Mouse (Mus musculus) hindbrain, embryonic 16.5 days (tissue): Measurements from ENCODE around the gene Arhgef9. TPM values are rescaled to one million over a fixed set of nuclear protein-coding genes. Genes with fewer than 3 reads are reported as not detected.
A peak's percentile ranks its signal among the peaks of the same experiment; 100 is the strongest.

Experiments used
- ATAC-seq: fragments of 200-750 bp; cut with Nextera tagmentation; 2 replicates; pipeline ENCODE4 v1.8.0; 2017; ENCODE audit warnings: moderate TSS enrichment, moderate library complexity
- H3K27ac ChIP-seq: fragments of 300-500 bp; sonication (generic); 2 replicates; pipeline ENCODE4 v1.5.1; 2014; ENCODE audit warnings: low read depth, mild to moderate bottlenecking, control low read depth, low read length, moderate library complexity
- H3K27me3 ChIP-seq: fragments of 300-500 bp; sonication (generic); replicated peaks from 2 replicates; pipeline ENCODE4 v1.6.1; 2014; ENCODE audit warnings: low read length; ENCODE audit not compliant: control insufficient read depth, insufficient read depth
- H3K36me3 ChIP-seq: fragments of 300-500 bp; sonication (generic); 2 replicates; pipeline ENCODE4 v1.6.1; 2014; ENCODE audit warnings: mild to moderate bottlenecking, low read length, moderate library complexity, mixed read lengths; ENCODE audit not compliant: control insufficient read depth, insufficient read depth
- H3K4me1 ChIP-seq: fragments of 300-500 bp; sonication (generic); 2 replicates; pipeline ENCODE4 v1.6.1; 2014; ENCODE audit warnings: low read depth, low read length; ENCODE audit not compliant: control insufficient read depth, insufficient read depth
- H3K4me2 ChIP-seq: fragments of 300-500 bp; sonication (generic); 2 replicates; pipeline ENCODE4 v1.6.1; 2014; ENCODE audit warnings: mild to moderate bottlenecking, low read length, control low read depth, moderate library complexity
- H3K4me3 ChIP-seq: fragments of 300-500 bp; sonication (generic); 2 replicates; pipeline ENCODE4 v1.5.1; 2014; ENCODE audit warnings: mild to moderate bottlenecking, low read length, control low read depth, moderate library complexity
- H3K9ac ChIP-seq: fragments of 300-500 bp; sonication (generic); 2 replicates; pipeline ENCODE4 v1.6.1; 2014; ENCODE audit warnings: low read depth, mild to moderate bottlenecking, control low read depth, low read length, moderate library complexity
- H3K9me3 ChIP-seq: fragments of 300-500 bp; sonication (generic); 2 replicates; pipeline ENCODE4 v1.6.1; 2014; ENCODE audit warnings: mild to moderate bottlenecking, low read length, moderate library complexity; ENCODE audit not compliant: control insufficient read depth
- WGBS: fragments of 180-500 bp; shearing (Covaris S2); extraction: QIAGEN DNeasy Blood & Tissue Kit; methylation state at CpG from one replicate; pipeline ENCODE4 v1.1.7; 2014; 5-methylcytosine and 5-hydroxymethylcytosine counted together
- polyA plus RNA-seq: library from polyadenylated mRNA; unstranded; fragments of >200 nt; fragmentation: Nextera tagmentation; extraction: Ambion mirVana; gene quantifications from 2 replicates; pipeline ENCODE4 v1.2.1, GENCODE M21; 2015

Gene Arhgef9
- polyA plus RNA-seq = 47.7 and 48.0 TPM in 2 replicates

GRCm38 (mm10) chrX:95196104-95196919 is at the start of gene Arhgef9:
Arhgef9 (minus strand) TSS chrX:95196856.
- H3K27ac ChIP-seq = peak within 1 kb of the TSS; percentile 65
- H3K4me1 ChIP-seq = no peaks in the 10 kb centered on the region
- peak; percentile 94 for ATAC-seq
- H3K4me3 ChIP-seq = peak within 1 kb of the TSS; percentile 51
- H3K27me3 ChIP-seq = no peaks in the 10 kb centered on the region
- WGBS = 24% methylated on average over 17 of the region's 24 CpGs
- H3K9me3 ChIP-seq = no peaks in the 10 kb centered on the region
- H3K4me2 ChIP-seq = peak within 1 kb of the TSS; percentile 64
- H3K36me3 ChIP-seq = no peaks in the 10 kb centered on the region
- H3K9ac ChIP-seq = peak within 1 kb of the TSS; percentile 67

GRCm38 (mm10) chrX:95238896-95239295 is 42.2 kb upstream of the Arhgef9 start:
- 0 out of 2 replicates have a peak, but pooled peaks have one; percentile 52 for ATAC-seq
- Histone ChIP-seq H3K4me3 (no peak overlapping the region), H3K36me3 (no peaks in the 10 kb centered on the region), H3K9me3 (no peaks in the 10 kb centered on the region), H3K9ac (no peak overlapping the region), H3K27me3 (no peaks in the 10 kb centered on the region), H3K4me1 (no peaks in the 10 kb centered on the region), H3K4me2 (no peak overlapping the region), H3K27ac (no peak overlapping the region)

- Histone ChIP-seq H3K4me3 (peak overlapping the region; percentile 51), H3K27me3 (no peaks in the 10 kb centered on the region), H3K9me3 (no peaks in the 10 kb centered on the region), H3K27ac (peak overlapping the region; percentile 65), H3K4me2 (peak overlapping the region; percentile 64), H3K4me1 (no peaks in the 10 kb centered on the region), H3K36me3 (no peaks in the 10 kb centered on the region), H3K9ac (peak overlapping the region; percentile 67)
- WGBS = 40% methylated on average over 3 of the region's 3 CpGs
- peak; percentile 55 for ATAC-seq
Observed at GRCm38 (mm10) chrX:95195363-95196103, 1.1 kb downstream of the Arhgef9 start.

GRCm38 (mm10) chrX:95175978-95176377 is 20.7 kb downstream of the Arhgef9 start:
- H3K4me1 ChIP-seq = no peaks in the 10 kb centered on the region

GRCm38 (mm10) chrX:95166317-95166716 is 30.3 kb downstream of the Arhgef9 start:
- H3K9me3 ChIP-seq = no peaks in the 10 kb centered on the region
- H3K4me3 ChIP-seq = peak overlapping the region; percentile 50
- H3K36me3 ChIP-seq = no peaks in the 10 kb centered on the region
- ATAC-seq = peak; percentile 99
- 18% methylated on average over 16 of the region's 16 CpGs for WGBS
- peak overlapping the region; percentile 85 for H3K27ac ChIP-seq
- peaks cover 6% of the 10 kb centered on the region for H3K4me1 ChIP-seq
- H3K9ac ChIP-seq = peak overlapping the region; percentile 69
- peak overlapping the region; percentile 73 for H3K4me2 ChIP-seq
- no peaks in the 10 kb centered on the region for H3K27me3 ChIP-seq

More at GRCm38 (mm10) chrX:95175978-95176377, 20.7 kb downstream of the Arhgef9 start:
- ATAC-seq = no peak
- H3K9ac ChIP-seq = no peak overlapping the region
- no peaks in the 10 kb centered on the region for H3K9me3 ChIP-seq
- H3K36me3 ChIP-seq = no peaks in the 10 kb centered on the region
- WGBS = 15% methylated on average over 3 of the region's 3 CpGs
- no peak overlapping the region for H3K4me3 ChIP-seq
- no peak overlapping the region for H3K27ac ChIP-seq
- H3K4me2 ChIP-seq = no peak overlapping the region
- H3K27me3 ChIP-seq = no peaks in the 10 kb centered on the region

GRCm38 (mm10) chrX:95165671-95166127 is 31.0 kb downstream of the Arhgef9 start:
- Histone ChIP-seq H3K4me1 (peaks cover 6% of the 10 kb centered on the region), H3K27ac (peak overlapping the region; percentile 85), H3K4me2 (peak overlapping the region; percentile 73), H3K36me3 (no peaks in the 10 kb centered on the region), H3K9ac (peak overlapping the region; percentile 69), H3K9me3 (no peaks in the 10 kb centered on the region), H3K4me3 (peak overlapping the region; percentile 50), H3K27me3 (no peaks in the 10 kb centered on the region)
- 17% methylated on average over 9 of the region's 9 CpGs for WGBS
- peak; percentile 30 for ATAC-seq

GRCm38 (mm10) chrX:95164140-95164539 is 32.5 kb downstream of the Arhgef9 start:
- no peaks in the 10 kb centered on the region for H3K9me3 ChIP-seq
- no peaks in the 10 kb centered on the region for H3K27me3 ChIP-seq
- no peak overlapping the region for H3K27ac ChIP-seq
- peaks cover 6% of the 10 kb centered on the region for H3K4me1 ChIP-seq
- ATAC-seq = no peak
- peak overlapping the region; percentile 73 for H3K4me2 ChIP-seq
- WGBS = 50% methylated on average over 6 of the region's 6 CpGs
- no peaks in the 10 kb centered on the region for H3K36me3 ChIP-seq
- peak overlapping the region; percentile 20 for H3K4me3 ChIP-seq
- H3K9ac ChIP-seq = no peak overlapping the region

- H3K9ac ChIP-seq = no peak overlapping the region
- no peaks in the 10 kb centered on the region for H3K9me3 ChIP-seq
- ATAC-seq = no peak
- peaks cover 6% of the 10 kb centered on the region for H3K4me1 ChIP-seq
- no peak overlapping the region for H3K4me3 ChIP-seq
- no peaks in the 10 kb centered on the region for H3K27me3 ChIP-seq
- peak overlapping the region; percentile 73 for H3K4me2 ChIP-seq
- no peak overlapping the region for H3K27ac ChIP-seq
- H3K36me3 ChIP-seq = no peaks in the 10 kb centered on the region
Observed at GRCm38 (mm10) chrX:95163452-95163851, 33.2 kb downstream of the Arhgef9 start.

- Histone ChIP-seq H3K4me3 (no peak overlapping the region), H3K9me3 (no peaks in the 10 kb centered on the region), H3K36me3 (no peaks in the 10 kb centered on the region), H3K4me2 (no peak overlapping the region), H3K9ac (no peak overlapping the region), H3K27me3 (0 out of 2 replicates have a peak, but pooled peaks cover 2% of the 10 kb centered on the region), H3K4me1 (no peaks in the 10 kb centered on the region), H3K27ac (no peak overlapping the region)
- 37% methylated on average over 9 of the region's 9 CpGs for WGBS
- ATAC-seq = 0 out of 2 replicates have a peak, but pooled peaks have one; percentile 24
Observed at GRCm38 (mm10) chrX:95156833-95157386, 39.7 kb downstream of the Arhgef9 start.
